Mouse (Mus musculus): ENCODE data around the gene Plekhh2.
A peak's percentile ranks its signal among the peaks of the same experiment; 100 is the strongest.

The Plekhh2 gene

DNA sequence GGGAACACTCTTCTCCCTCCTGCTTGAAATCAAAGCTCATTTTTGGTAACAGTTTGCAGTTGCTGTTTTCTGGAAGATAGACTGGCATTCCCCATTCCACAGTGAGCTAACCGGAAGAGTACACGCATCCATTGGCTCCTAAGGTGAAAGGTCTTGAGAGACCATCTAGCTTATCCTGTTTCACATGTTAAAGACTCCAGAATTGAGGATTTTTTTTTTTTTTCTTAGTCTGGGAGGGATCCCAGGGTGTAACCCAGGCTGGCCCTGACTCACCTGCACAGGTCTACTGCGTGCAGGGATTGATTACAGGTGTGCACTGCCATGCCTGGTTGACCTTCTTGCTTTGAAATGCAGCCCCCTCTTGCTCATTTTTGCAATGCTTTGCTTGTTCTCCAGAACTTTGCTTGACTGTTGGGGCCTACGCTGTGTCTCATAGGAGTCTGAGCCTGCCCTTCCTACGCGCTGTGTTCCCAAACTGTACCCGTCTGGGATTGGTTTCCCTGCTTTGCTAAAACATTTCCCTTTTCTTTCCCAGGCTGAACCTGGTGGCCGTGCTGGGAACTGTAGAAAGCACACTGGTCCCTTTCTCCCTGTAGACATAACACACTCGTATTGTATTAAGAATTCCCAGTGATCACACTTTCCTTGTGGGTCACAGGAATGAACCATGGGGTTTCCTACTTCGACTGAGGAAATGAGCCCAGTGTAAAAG lies 92.2 kb downstream of the Plekhh2 start:
- no peak for DNase-seq (ENCODE audit: extremely low read depth, low read depth, low spot score)

DNA sequence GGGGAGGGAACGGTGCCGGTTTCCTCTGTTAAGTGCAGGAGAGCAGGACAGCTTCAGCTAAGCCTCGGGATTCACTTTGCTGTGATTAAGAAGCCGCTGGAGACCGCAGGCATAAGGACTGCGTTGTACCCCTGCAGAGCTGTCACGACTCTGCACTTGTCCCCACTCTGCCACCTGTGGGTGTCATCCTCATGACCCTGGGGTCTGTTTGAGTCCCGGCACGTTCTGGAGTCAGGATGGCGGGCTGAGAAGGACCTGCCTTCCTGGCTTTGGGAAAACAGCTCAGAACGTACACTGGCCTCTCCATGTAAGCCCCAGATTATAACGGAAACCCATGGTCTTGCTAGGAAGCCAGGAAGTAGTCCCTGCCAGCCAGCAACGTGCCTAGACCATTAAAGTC lies 95.3 kb downstream of the Plekhh2 start:
- DNase-seq (ENCODE audit: extremely low read depth, low read depth, low spot score), result no peak

DNA sequence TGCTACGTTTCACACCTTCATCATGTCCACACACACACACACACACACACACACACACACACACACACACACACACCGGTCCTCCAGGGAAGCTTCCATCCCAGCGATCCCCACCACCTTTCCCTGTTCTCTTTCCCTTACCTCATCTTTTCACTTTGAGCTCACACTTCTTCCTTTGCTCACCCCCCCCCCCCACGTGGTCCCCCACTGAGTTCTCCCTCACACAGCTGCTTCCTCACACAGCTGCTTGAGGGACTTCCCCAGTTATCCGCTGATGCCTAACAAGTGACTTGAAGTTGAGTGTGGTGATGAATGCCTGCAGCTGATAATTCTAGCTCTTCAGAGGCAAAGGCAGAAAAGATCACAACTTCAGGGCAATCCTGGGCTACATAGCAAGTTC lies 95.9 kb downstream of the Plekhh2 start:
- no peak for DNase-seq (ENCODE audit: extremely low read depth, low read depth, low spot score)

GRCm38 (mm10) chr17:84608606-84609005 lies 96.9 kb downstream of the Plekhh2 start:
- DNase-seq (ENCODE audit: extremely low read depth, low read depth, low spot score), result no peak

DNA sequence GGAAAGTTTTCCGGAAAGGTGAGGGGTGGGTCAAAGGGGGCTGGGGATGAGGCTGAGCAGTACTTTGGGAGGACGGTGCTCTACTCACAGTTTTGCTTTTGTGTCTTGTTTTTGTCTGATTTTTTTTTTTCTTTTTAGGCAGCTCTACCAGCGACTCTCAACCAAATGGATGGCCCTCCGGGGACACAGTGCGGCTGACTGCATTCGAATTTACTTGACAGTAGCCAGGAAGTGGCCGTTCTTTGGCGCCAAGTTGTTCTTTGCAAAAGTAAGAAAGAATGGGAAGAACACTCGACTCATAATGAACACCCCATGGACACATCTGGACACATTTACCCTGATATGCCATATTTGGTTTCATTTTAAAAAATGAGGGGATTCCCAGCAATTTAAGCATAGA lies 99.8 kb downstream of the Plekhh2 start:
- no peak for DNase-seq (ENCODE audit: extremely low read depth, low read depth, low spot score)

DNA sequence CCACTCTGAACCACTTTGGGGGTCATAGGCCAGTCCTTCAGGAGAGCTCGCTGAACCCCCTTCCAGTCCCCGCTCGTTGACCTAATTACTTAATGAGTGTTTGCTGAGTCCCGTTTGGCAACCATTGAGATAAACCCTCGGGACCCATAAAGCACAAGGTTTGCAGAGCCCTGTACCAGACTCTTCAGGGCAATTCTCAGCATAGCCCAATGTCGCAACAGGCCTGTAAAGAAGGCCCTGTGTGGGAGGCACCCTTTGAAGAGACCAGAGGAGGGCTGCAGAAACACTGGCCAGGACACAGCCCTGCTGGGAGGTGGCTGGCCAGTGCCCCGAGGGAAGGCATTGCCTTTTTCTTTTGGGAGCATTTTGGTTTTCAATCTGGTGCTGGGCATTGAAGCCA lies 100.3 kb downstream of the Plekhh2 start:
- DNase-seq (ENCODE audit: extremely low read depth, low read depth, low spot score), result peak; percentile 34

DNA sequence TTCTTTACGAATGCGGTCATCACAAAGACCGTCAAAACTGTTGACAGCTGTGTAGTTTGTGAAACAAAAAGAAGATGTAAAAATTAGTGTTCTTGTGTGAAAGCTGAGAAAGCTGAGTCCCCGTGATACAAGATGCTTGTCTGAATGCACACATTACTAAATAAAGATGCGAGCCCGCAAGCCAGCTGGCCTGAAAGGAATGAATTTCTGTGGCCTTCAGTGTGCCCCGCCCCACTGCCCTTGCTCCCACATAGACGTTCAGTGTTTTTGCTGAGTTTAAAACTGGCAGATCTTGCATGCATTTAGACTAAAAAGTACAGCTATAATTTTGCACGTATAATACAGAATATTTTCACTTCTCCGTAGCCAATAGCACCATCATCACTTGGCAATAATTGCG lies 104.1 kb downstream of the Plekhh2 start:
- no peak for DNase-seq (ENCODE audit: extremely low read depth, low read depth, low spot score)

- DNase-seq (ENCODE audit: extremely low read depth, low read depth, low spot score), result no peak
These were observed 104.9 kb downstream of the Plekhh2 start for GRCm38 (mm10) chr17:84616526-84617074.

DNA sequence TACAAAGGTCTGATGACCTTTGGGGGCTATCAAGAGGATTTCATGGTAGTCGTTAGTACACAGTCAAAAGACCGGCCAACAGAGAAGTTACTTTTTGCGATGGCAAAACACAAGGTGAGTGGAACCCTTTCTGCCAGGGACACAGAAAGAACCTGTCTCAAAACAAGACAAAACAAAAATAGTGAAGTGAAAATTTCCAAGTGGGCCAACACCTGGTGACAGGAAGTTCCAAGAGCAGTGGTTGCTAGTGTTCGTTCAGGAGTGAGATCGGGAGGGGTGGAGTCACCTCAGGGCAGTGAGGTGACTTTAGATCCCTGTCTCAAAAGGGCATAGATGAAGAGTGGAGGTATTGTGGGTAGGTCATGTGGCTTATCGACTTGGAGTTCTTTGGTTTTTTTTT lies 106.3 kb downstream of the Plekhh2 start:
- no peak for DNase-seq (ENCODE audit: extremely low read depth, low read depth, low spot score)

- DNase-seq (ENCODE audit: extremely low read depth, low read depth, low spot score), result no peak
These were observed 107.4 kb downstream of the Plekhh2 start for GRCm38 (mm10) chr17:84619112-84619511.

- DNase-seq (ENCODE audit: extremely low read depth, low read depth, low spot score), result no peak
These were observed 108.4 kb downstream of the Plekhh2 start for GRCm38 (mm10) chr17:84620076-84620475.

DNA sequence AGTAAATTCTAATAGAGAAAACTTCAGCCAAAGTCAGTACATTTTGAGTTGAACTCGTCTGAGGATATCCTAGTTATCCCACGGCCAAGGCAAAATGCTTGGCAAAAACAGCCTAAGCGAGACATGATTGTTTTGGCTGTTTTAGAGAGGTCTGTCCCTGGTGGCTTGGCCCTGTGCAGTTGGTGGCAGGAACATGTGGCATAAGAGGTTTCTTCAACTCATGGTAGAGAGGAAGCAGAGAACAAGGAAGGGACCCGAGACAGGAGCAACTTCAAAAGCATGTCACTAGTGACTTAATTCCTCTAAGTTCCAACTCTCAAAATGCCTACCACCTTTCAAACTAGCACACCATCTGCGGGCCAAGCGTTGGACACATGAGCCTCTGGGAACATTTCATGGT lies 108.9 kb downstream of the Plekhh2 start:
- DNase-seq (ENCODE audit: extremely low read depth, low read depth, low spot score), result no peak

DNA sequence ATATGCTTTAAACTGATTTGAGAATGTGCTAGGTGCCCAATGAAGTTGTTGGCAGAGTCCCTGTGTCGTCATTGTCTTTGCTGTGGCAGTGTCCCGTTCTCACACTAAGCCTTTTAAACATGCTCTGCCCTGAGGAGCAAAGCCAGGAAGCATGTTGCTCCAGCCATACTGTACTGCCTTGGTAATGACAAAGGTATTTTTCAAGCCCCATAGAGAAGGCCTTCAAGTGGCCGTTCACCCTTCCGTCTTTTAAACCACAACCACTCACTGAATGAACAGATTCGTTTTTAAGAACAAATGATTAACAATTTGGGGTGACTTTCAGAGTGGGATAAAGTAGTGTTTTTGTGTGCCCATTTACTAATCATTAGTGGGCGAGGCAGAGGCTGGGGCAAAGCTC lies 109.5 kb downstream of the Plekhh2 start:
- DNase-seq (ENCODE audit: extremely low read depth, low read depth, low spot score), result no peak

GRCm38 (mm10) chr17:84622028-84622427 lies 110.3 kb downstream of the Plekhh2 start:
- no peak for DNase-seq (ENCODE audit: extremely low read depth, low read depth, low spot score)

GRCm38 (mm10) chr17:84622873-84623272 lies 111.2 kb downstream of the Plekhh2 start:
- DNase-seq (ENCODE audit: extremely low read depth, low read depth, low spot score), result no peak

- DNase-seq (ENCODE audit: extremely low read depth, low read depth, low spot score), result peak; percentile 30
These were observed 114.7 kb downstream of the Plekhh2 start, which contains the start of gene Dync2li1 for GRCm38 (mm10) chr17:84626276-84626856. TSS of gene Dync2li1 (plus strand) at chr17:84626496.

DNA sequence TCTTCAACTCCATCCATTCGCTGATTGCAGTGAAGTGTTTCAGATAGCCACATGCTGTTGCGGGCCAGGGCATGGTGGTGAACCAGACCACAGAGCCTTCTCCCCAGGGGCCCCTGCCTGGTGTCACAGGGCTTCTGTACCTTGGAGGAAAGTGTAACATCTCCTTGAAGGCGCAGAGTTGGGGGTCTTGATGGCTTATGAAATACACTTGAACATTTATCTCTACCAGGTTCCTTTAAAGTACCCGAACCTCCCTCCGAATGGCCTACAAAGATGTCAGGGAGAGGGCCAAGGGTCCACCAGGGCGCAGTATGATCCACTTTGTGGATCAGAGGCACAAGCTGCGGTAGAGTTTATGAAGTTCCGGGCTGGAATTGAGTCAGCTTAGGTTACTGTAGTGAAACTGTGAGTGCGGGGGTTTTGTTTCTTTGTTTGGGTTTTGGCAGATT lies 115.2 kb downstream of the Plekhh2 start:
- DNase-seq (ENCODE audit: extremely low read depth, low read depth, low spot score), result no peak

DNA sequence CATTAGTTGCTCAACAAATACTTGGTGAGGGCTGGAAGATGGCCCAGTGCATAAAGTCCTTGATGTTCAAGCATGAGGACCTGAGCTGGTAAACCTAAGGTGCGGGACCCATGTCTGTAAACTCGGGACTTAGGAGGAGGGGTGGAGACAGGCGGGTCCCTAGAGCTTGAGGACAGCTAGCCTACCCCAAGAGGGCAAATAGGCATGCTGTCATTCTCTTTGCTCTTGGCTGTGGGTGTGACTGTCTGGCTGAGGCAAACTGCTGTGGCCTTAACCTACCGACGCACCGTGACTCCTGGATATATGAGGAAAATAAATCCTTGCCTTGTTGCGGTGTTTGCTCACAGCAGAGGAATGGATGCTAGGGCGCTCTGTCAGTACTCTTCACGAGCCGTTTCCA lies 116.0 kb downstream of the Plekhh2 start:
- DNase-seq (ENCODE audit: extremely low read depth, low read depth, low spot score), result no peak

- no peak for DNase-seq (ENCODE audit: extremely low read depth, low read depth, low spot score)
These were observed 116.9 kb downstream of the Plekhh2 start for GRCm38 (mm10) chr17:84628611-84629010.

GRCm38 (mm10) chr17:84631836-84632235 lies 120.1 kb downstream of the Plekhh2 start:
- DNase-seq (ENCODE audit: extremely low read depth, low read depth, low spot score), result no peak

- no peak for DNase-seq (ENCODE audit: extremely low read depth, low read depth, low spot score)
These were observed 121.7 kb downstream of the Plekhh2 start for GRCm38 (mm10) chr17:84633443-84633842.

DNA sequence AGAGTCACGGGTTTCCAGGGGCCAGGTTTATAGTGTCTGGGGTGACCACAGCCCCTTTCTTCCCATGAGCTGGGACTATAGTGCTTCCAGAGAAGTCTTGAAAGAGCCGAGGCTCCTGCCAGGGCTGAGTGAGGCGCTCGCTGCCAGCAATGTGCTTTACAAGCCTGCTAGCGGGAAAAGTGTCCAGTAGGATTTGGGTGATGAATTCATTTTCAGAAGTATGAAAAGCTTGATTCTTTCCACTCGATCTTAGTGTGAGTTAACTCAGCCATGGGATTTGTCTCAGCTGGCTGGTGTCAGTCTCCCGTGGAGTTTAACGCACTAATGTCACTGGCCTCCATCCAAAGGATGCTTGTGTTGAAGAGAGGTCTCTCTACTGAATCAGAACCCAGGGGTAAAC lies 124.6 kb downstream of the Plekhh2 start:
- DNase-seq (ENCODE audit: extremely low read depth, low read depth, low spot score), result no peak
